Mouse (Mus musculus): ENCODE measurements at regions not wholly inside any gene's neighbourhood (a gene's known extent, or its start where the extent isn't known, plus 50 kb on each side); places are given as distances from the start of the nearest gene placed in this dataset.
A peak's percentile ranks its signal among the peaks of the same experiment; 100 is the strongest.

GRCm38 (mm10) chr6:140152418-140153176 is 111.3 kb upstream of the Plcz1 start:
- DNase-seq (ENCODE audit: low spot score) = no peak
- 60% methylated on average over 10 of the region's 10 CpGs for WGBS
- no peak for TF ChIP-seq CTCF (IDR thresholded peaks at IDR 0.05)

DNA sequence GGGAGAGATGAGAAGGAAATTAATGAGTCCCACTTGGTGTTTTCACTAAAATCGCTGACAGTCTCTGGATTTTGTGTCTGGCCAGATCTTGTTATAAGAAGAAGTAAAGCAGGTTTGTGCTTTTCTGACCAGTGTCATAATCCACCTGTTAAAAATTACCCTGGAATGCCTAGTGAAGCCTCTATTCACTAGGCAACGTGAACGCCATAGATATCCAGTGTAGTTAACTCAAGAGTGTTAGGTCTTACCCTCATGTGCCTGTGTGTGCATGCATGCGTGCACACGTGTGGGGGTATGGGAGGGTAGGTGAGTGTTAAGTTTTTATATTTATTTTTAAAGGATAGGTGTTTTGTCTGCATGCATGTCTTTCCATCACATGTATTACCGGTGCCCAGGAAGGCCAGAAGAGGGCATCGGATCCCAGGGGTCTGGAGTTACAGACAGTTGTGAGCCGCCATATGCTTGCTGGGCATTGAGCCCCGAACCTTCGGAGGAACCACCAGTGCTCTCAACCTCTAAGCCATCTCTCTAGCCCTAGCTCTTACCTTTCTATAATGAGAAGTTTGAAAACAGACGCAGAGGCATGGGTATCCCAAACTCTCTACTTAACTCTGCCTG is 107.5 kb upstream of the Plcz1 start:
- no peaks in the 10 kb centered on the region for H3K4me1 ChIP-seq (ENCODE audit: insufficient read depth, low read length)
- no peak overlapping the region for H3K27ac ChIP-seq (ENCODE audit: low read depth, low read length)
- WGBS = 84% methylated on average over 11 of the region's 11 CpGs
- TF ChIP-seq CTCF (IDR thresholded peaks at IDR 0.05) = peak; percentile 14; the same call in 1 of the 2 replicates
- no peak overlapping the region for H3K4me3 ChIP-seq (ENCODE audit: low read depth, low read length)
- H3K9me3 ChIP-seq (ENCODE audit: low read length) = no peaks in the 10 kb centered on the region
- H3K9ac ChIP-seq (replicated peaks; ENCODE audit: low read length, poor library complexity, severe bottlenecking) = no peak overlapping the region
- no peak overlapping the region for H3K4me2 ChIP-seq (ENCODE audit: low read depth, low read length, poor library complexity, severe bottlenecking)
- no peaks in the 10 kb centered on the region for H3K27me3 ChIP-seq (ENCODE audit: insufficient read depth, low read length)
- no peak for ATAC-seq (ENCODE audit: low FRiP score)
- DNase-seq (ENCODE audit: low spot score) = no peak
- no peaks in the 10 kb centered on the region for H3K36me3 ChIP-seq (ENCODE audit: insufficient read depth, low read length)

More at GRCm38 (mm10) chr6:140152418-140153176, 111.3 kb upstream of the Plcz1 start:
- Histone ChIP-seq H3K27me3 (ENCODE audit: insufficient read depth, low read length) (no peaks in the 10 kb centered on the region), H3K4me3 (ENCODE audit: low read depth, low read length) (no peak overlapping the region), H3K4me2 (ENCODE audit: low read depth, low read length, poor library complexity, severe bottlenecking) (no peak overlapping the region), H3K27ac (ENCODE audit: low read depth, low read length) (no peak overlapping the region), H3K4me1 (ENCODE audit: insufficient read depth, low read length) (no peaks in the 10 kb centered on the region), H3K9ac (replicated peaks; ENCODE audit: low read length, poor library complexity, severe bottlenecking) (no peak overlapping the region), H3K9me3 (ENCODE audit: low read length) (no peaks in the 10 kb centered on the region), H3K36me3 (ENCODE audit: insufficient read depth, low read length) (no peaks in the 10 kb centered on the region)
- no peak for ATAC-seq (ENCODE audit: low FRiP score)

- ATAC-seq (ENCODE audit: low FRiP score) (no peak), DNase-seq (ENCODE audit: low spot score) (no peak)
- no peaks in the 10 kb centered on the region for H3K4me1 ChIP-seq (ENCODE audit: insufficient read depth, low read length)
- H3K4me3 ChIP-seq (ENCODE audit: low read depth, low read length) = no peak overlapping the region
- no peaks in the 10 kb centered on the region for H3K27me3 ChIP-seq (ENCODE audit: insufficient read depth, low read length)
- H3K36me3 ChIP-seq (ENCODE audit: insufficient read depth, low read length) = no peaks in the 10 kb centered on the region
- H3K4me2 ChIP-seq (ENCODE audit: low read depth, low read length, poor library complexity, severe bottlenecking) = no peak overlapping the region
- TF ChIP-seq CTCF (IDR thresholded peaks at IDR 0.05) = no peak
- H3K9ac ChIP-seq (replicated peaks; ENCODE audit: low read length, poor library complexity, severe bottlenecking) = no peak overlapping the region
- H3K9me3 ChIP-seq (ENCODE audit: low read length) = no peaks in the 10 kb centered on the region
- 35% methylated on average over 3 of the region's 3 CpGs for WGBS
- H3K27ac ChIP-seq (ENCODE audit: low read depth, low read length) = no peak overlapping the region
Observed at GRCm38 (mm10) chr6:140148138-140148537, 106.9 kb upstream of the Plcz1 start.

GRCm38 (mm10) chr6:140147711-140148110 is 106.5 kb upstream of the Plcz1 start:
- no peak for TF ChIP-seq CTCF (IDR thresholded peaks at IDR 0.05)
- Histone ChIP-seq H3K9ac (replicated peaks; ENCODE audit: low read length, poor library complexity, severe bottlenecking) (no peak overlapping the region), H3K4me1 (ENCODE audit: insufficient read depth, low read length) (no peaks in the 10 kb centered on the region), H3K27me3 (ENCODE audit: insufficient read depth, low read length) (no peaks in the 10 kb centered on the region), H3K9me3 (ENCODE audit: low read length) (no peaks in the 10 kb centered on the region), H3K27ac (ENCODE audit: low read depth, low read length) (no peak overlapping the region), H3K36me3 (ENCODE audit: insufficient read depth, low read length) (no peaks in the 10 kb centered on the region), H3K4me2 (ENCODE audit: low read depth, low read length, poor library complexity, severe bottlenecking) (no peak overlapping the region), H3K4me3 (ENCODE audit: low read depth, low read length) (no peak overlapping the region)
- DNase-seq (ENCODE audit: low spot score) (no peak), ATAC-seq (ENCODE audit: low FRiP score) (no peak)
- 65% methylated on average over 6 of the region's 6 CpGs for WGBS

- H3K4me1 ChIP-seq (ENCODE audit: insufficient read depth, low read length) = no peaks in the 10 kb centered on the region
- no peak overlapping the region for H3K4me3 ChIP-seq (ENCODE audit: low read depth, low read length)
- no peaks in the 10 kb centered on the region for H3K9me3 ChIP-seq (ENCODE audit: low read length)
- WGBS = 68% methylated on average over 8 of the region's 8 CpGs
- no peaks in the 10 kb centered on the region for H3K36me3 ChIP-seq (ENCODE audit: insufficient read depth, low read length)
- H3K4me2 ChIP-seq (ENCODE audit: low read depth, low read length, poor library complexity, severe bottlenecking) = no peak overlapping the region
- no peak for DNase-seq (ENCODE audit: low spot score)
- TF ChIP-seq CTCF (IDR thresholded peaks at IDR 0.05) = no peak
- no peak for ATAC-seq (ENCODE audit: low FRiP score)
- H3K9ac ChIP-seq (replicated peaks; ENCODE audit: low read length, poor library complexity, severe bottlenecking) = no peak overlapping the region
- no peak overlapping the region for H3K27ac ChIP-seq (ENCODE audit: low read depth, low read length)
- H3K27me3 ChIP-seq (ENCODE audit: insufficient read depth, low read length) = no peaks in the 10 kb centered on the region
Observed at GRCm38 (mm10) chr6:140133734-140134133, 92.5 kb upstream of the Plcz1 start.

GRCm38 (mm10) chr6:140126645-140127044 is 85.4 kb upstream of the Plcz1 start:
- H3K27ac ChIP-seq (ENCODE audit: low read depth, low read length) = no peak overlapping the region
- ATAC-seq (ENCODE audit: low FRiP score) = no peak
- no peak for DNase-seq (ENCODE audit: low spot score)
- no peaks in the 10 kb centered on the region for H3K4me1 ChIP-seq (ENCODE audit: insufficient read depth, low read length)
- TF ChIP-seq CTCF (IDR thresholded peaks at IDR 0.05) = no peak
- no peaks in the 10 kb centered on the region for H3K9me3 ChIP-seq (ENCODE audit: low read length)
- H3K36me3 ChIP-seq (ENCODE audit: insufficient read depth, low read length) = no peaks in the 10 kb centered on the region
- H3K4me2 ChIP-seq (ENCODE audit: low read depth, low read length, poor library complexity, severe bottlenecking) = no peak overlapping the region
- no peaks in the 10 kb centered on the region for H3K27me3 ChIP-seq (ENCODE audit: insufficient read depth, low read length)
- H3K9ac ChIP-seq (replicated peaks; ENCODE audit: low read length, poor library complexity, severe bottlenecking) = no peak overlapping the region
- WGBS = 85% methylated on average over 7 of the region's 7 CpGs
- H3K4me3 ChIP-seq (ENCODE audit: low read depth, low read length) = no peak overlapping the region

Measured in midbrain, postnatal 0 days (tissue).